Mouse (Mus musculus): ENCODE measurements around the gene Abcc1.

Gene Abcc1

DNA sequence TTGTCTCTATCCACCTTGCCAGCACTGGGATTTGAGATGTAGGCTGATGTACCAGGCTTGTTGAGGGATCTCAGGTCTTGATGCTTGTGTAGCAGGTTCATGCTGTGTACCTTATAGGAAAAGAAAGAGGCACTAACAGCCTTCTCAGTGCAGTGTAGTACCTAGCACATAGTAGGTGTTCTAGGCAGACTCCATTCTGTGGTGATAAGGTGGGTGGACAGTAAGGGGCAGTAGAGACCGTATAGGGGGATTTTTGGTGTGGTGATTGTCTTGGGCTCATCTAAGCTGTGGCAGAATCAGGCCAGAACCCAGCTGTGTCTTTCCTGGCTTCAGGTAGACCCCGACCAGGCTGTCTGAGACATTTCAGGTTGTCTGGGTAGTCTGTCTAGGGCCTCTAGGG lies 15.0 kb downstream of the Abcc1 start:
- DNase-seq (ENCODE audit: low spot score in 2 of 2) = no peak

DNA sequence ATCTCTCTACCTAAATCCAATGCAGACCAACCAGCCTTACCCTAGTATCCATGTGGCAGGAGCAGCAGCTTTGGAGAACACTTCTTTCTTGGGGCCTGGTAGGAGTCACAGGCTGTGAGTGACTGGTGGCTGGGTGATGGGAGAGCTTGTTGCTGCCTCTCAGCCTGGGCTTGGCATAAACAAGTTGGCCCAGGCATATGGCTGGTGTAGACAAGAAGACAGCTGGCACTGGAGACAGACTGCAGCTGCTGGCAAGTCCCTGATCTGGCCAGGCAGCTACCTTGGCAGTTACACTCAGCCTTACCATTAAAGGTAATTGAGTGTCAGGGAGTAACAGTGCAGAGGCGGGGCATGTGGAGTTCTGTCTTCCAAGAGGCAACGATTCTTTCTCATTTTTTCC lies 16.0 kb downstream of the Abcc1 start:
- DNase-seq (ENCODE audit: low spot score in 2 of 2) = no peak

DNA sequence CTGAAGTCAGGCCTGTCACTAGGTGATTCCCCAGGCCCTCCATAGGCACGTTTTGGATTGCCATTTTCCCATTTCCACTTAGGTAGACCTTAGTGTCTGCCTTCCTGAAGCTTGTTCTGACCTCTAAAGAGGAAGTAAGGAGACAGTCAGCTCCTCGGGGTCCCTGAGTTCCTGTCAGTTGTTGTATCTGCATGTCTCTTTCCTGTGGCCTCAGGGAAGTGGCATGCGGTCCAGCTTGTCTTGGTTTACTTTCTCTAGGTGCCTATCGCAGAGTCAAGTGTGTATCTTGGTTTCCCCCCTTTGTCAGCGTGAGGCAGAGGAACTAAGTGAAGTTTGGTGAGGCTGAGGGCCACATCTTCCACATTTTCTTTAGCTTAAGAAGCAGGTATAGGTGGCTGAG lies 17.3 kb downstream of the Abcc1 start:
- peak in 1 of 2 experiments; percentile 9 for DNase-seq (ENCODE audit: low spot score in 2 of 2)

DNA sequence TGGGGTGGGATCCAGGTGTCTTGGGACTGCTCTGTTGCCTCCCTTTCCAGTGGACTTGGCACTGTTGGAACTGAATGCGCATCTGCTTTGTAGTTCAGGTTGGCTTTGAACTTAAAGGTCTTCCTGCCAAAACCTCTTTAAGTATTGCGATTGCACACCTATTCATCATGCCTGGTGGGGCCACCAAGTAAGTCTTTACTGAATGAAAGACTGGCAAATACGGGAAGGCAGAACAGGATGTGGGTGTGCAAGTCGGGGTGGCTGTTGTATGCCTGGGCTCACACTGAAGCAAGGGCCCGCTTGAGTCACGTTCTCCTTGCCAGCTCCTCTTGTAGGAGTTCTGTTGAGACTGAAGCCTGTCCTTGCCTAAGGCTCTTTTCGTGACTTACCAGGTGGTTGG lies 18.5 kb downstream of the Abcc1 start:
- peak; percentile 27 to 45 for DNase-seq (ENCODE audit: low spot score in 2 of 2)

DNA sequence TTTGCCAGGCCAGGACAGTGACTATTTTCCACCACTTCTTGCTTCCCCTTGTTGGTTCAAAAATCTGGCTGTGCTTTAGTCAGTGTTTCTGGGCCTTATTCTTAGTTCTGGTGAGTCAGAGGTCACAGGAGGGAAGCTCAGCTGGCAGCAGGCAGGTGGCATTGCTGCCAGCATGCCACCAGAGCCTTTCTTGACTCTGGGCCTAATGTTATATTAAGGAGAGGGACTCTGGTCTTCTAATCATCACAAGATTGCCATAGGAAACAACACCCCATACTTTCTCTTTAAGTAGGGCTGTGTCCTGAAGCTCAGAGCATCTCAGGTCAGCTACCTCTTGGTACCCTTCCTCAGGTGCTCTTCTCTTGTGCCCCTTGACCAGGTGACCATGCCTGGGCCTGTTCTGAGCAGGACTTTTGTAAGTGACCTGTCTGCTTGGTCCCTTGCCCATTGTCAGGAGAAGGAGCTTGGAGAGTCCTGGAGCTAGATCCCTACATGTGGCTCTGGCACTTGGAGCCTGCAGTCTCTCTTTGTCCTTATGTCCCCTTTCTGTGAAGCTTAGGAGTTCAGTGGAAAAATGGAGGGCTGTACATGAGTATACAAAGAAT lies 19.8 kb downstream of the Abcc1 start:
- no peak for DNase-seq (ENCODE audit: low spot score in 2 of 2)

DNA sequence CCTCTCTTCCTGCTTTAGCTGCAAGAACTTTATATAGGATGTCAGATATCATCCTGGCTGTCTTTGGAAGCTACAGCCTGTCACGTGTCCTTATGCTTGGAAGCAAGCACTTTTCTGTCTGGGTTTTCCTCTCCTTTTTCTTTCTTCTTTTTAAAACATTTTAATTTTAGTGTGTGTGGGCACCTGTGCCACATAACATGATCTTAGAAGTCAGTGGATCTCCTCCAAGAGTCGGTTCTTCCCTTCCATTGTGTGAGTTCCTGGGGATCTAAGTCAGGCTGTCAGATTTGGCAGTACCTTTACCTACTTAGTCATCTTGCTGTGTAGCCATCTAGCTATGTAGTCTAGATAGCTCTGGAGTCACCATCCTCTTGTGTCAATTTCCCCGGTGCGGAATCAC lies 37.9 kb downstream of the Abcc1 start:
- DNase-seq (ENCODE audit: low spot score in 2 of 2) = no peak

DNA sequence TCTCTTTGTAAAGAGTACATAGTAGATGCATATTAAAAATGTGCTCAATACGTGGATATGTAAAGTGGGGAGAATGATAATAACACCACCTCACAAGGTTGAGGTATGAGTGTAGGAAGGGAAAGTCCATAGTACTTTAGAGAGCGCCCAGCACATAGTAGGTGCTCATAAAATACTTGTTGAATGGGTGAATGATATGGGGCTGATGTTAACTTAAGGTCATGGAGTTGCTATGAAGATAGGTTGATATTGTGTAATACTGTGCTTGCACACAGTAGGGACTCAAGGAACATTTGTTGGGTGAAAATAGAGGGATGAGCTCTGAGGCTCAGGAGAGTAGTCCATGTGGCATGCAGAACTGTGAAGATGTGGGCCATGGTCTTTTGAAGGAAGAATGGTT lies 42.1 kb downstream of the Abcc1 start:
- DNase-seq (ENCODE audit: low spot score in 2 of 2) = no peak

DNA sequence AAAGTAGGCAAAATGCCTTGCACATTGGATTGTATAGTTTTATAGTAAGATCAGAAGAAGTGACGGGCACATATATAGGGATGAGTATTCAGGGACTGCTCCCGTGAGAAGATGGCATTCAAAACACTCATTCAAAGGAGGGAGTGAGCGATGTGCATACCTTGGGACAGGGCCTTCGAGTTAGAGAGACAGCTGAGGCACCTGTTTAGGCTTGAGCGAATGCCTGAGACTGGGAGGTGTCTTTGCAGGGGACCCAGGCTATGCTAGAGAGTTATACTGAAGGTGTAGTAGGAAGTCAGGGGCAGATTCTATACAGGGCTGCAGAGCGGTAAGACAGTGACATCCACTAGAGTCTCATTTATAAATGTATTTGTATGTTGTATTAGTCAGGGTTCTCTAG lies 44.3 kb downstream of the Abcc1 start:
- DNase-seq (ENCODE audit: low spot score in 2 of 2) = no peak

DNA sequence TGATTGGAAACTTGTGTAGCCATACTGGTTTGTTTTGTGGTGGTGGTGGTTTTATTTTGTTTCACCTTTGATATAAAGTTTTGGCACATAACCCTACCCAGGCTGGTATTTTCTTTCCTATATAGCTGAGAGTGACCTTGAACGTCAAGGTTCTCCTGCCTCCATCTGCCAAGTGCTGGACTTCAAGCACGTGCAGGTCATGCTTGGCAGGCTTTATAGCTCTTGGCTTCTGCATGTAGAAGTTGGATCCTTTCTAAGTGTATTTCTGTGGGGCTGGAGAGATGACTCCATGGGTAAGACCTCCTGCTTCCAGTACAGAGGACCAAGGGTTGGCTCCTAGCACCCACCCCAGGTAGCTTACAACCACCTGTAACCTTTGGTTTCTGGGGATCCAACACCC lies 47.8 kb downstream of the Abcc1 start:
- DNase-seq (ENCODE audit: low spot score in 2 of 2) = no peak

DNA sequence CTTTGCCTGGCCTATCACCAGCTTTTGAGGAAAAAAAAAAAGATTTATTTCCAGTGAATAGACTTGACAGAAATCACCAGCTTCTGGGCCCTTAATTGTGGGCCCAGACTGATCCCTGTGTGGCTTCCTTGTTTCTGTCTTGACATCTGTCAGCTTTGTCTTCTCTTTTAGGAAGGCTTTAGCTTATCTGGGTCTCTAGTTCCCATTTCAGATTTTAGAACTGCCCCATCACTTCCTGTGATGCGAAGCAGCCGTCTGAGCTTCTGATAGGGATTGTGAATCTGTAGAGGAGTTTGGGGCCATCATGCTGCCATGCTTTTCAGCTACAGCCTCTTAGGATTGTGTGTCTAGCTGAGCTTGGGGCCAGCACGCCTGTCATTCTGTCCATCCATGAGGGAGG lies 48.4 kb downstream of the Abcc1 start:
- no peak for DNase-seq (ENCODE audit: low spot score in 2 of 2)

DNA sequence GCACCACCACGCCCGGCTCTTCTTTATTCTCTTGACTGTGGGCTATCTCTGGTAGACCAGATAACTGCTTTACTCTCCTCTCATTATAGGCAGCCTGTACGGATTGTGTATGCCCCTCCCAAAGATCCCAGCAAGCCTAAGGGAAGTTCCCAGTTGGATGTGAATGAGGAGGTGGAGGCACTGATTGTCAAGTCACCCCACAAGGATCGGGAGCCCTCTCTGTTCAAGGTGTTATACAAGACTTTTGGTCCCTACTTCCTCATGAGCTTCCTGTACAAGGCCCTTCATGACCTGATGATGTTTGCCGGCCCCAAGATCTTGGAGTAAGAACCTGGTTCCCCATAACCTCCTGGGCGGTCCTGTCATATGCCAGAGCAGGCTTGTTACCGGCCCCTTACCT lies 49.3 kb downstream of the Abcc1 start:
- DNase-seq (ENCODE audit: low spot score in 2 of 2) = no peak

DNA sequence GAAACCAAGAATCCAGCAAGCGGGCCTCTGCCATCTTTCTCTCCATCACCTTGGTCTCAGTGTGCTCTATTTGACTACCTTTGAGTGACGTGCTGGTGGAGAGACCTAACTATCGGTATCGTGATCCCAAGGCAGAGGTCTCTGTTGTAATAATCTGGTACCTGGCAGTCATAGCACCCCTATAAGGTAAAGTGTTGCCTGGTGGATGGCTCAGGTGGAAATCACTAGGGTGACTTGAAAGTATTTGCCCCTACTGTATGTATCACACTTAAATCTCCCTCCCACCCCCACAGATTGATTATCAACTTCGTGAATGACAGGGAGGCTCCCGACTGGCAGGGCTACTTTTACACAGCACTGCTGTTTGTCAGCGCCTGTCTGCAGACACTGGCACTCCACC lies 49.8 kb downstream of the Abcc1 start:
- DNase-seq (ENCODE audit: low spot score in 2 of 2) = no peak

DNA sequence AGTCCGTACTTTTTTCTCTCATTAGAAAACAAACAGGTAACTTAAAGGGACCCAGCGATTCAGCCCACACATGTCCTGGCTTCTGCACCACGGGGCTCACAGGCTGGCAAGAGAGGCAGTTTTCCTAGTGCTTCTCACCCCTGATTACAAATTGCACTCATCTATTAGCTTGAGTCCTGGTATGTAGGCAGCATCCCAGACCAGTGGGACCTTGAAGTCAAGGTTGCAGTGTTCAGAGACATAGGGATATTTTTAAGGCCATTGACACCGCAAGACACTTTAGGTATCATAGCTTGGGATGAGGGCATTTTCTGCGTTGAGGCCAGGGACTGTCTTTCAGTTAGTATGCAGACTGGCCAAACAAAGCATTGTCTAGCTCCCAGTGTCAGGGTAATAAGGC lies 51.2 kb downstream of the Abcc1 start:
- no peak for DNase-seq (ENCODE audit: low spot score in 2 of 2)

DNA sequence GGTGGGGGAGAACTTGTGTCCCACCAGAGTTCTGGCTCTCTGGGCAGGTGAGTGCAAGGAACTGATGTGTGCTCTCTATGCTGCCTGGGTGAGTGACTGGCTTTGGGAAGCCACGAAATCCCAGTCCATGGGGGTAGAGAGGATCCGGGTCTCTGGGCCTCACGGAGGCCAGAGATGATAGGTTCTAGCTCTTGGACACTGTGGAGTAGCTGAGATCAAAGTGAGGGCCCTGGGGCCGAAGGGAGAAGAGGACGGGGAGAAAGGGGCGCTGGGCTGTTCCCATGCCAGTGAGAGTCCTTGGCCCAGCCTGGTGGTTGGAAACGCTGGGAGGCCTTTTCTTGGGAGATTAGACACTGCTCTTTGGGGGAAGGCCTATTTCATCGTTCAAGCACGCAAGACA lies 53.8 kb downstream of the Abcc1 start:
- DNase-seq (ENCODE audit: low spot score in 2 of 2) = no peak

DNA sequence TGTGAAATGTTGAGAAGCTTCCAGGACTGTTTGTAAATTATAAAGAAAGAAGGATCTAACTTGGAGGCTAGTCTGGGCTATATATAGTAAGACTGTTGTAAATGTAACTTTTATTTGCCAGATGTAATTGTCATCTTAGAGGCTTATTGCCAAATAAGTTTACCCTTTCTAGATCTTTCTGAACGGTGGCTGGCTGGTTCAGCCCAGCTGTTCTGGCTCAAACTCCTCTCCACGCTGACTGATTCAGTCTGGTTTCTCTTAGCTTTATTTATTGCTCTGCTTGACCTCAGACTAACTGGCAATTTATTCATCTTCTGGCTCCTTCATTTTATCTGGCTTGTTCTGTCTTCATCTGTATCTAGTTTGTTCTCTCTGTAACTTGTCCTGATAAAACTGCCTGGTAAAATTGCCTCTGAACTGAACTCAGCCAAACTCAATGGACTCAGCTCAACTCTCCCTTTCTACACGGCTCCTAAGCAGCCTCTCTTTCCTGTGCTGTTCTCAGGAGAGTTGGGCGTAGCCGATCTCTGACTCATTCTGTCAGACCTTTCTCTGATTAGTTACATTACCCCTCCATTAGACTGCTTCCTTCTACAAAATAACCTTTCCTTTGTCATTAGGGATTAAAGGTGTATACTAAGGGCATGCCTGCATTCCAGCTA lies 55.7 kb downstream of the Abcc1 start:
- DNase-seq (ENCODE audit: low spot score in 2 of 2) = no peak

DNA sequence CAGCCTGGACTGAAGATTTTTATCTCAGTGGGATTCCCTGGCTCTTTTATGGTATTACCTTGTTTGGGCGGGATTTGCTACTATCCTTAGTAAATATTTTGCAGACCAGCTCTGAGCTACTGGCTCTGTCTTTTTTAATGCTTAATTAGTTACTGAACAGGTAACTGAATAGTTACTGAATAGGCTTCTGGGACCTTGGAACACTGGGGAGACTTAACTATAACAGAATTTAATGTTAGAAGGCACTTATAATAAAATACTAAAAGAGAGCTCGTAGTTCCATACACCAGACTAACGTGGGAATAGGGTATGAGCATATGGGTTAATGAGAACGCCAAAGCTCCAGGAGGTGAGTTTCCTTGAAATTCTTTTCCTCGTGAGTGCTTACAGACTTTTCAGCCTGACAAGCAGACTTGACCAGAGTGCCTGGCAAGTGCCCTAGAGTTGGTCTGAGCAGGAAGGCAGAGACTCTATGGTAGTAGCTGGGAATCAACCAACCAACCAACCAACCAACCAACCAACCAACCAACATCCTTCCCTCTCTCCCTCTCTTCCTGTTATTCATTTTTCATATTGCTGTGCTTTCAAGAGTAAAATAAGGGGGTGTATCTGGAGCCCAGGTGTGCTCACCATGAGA lies 59.3 kb downstream of the Abcc1 start:
- no peak for DNase-seq (ENCODE audit: low spot score in 2 of 2)

DNA sequence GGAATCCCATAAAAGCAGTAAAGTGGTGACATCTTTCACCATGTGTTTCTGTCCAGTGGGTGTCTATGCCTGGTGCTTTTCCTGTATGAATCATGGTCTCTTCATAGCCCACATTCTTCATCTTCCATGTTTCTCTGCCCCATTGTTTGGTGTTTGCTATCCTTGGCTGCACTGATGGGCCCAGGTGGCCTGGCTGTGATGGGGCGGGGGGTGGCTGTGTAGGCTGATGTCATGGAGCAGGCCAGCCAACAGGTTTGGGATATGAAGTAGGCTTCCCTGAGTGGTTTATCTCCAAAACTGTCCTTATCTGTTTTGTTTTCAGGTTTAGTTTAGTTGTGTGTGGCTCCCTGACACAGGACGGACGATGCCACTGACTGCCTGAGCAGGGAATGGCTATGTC lies 60.7 kb downstream of the Abcc1 start:
- no peak for DNase-seq (ENCODE audit: low spot score in 2 of 2)

DNA sequence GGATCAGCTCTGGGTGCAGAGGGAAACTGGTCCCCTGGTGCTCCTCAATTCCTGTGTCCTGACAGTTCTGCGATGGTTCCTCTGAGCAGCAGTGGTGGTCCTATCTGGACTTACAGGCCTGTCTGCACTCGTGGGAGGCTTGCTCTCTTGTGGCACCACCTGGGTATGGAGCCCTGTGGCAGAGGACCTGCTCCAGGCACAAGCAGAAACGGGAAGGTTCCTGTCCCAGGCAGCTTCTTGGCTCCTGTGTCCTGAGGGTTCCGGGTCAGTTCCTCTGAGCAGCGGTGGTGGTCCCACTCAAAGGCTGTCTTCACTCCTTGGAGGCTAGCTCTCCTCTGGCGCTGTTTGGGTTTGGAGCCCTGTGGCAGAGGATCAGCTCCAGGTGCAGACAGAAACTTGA lies 68.0 kb downstream of the Abcc1 start:
- no peak for DNase-seq (ENCODE audit: low spot score in 2 of 2)

DNA sequence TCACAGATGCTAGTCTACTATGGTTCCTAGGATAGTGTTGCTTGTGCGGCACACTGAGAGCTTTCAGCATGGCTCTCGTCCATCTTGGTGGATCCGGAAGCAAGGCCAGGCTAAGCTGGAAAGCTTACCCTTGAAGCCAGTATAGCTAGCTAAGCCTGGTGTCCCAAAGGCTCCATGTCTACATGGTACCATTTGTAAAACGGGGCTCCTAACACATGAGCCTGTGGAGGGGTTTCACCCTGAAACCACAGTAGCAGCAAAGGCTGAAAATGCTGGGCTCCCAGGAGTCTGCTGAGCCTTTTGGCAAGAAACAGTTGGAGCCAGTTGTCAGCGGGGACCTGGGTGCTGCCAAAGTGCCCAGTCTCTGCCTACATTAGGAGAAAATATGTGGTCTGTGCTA lies 71.6 kb downstream of the Abcc1 start:
- DNase-seq (ENCODE audit: low spot score in 2 of 2) = no peak

DNA sequence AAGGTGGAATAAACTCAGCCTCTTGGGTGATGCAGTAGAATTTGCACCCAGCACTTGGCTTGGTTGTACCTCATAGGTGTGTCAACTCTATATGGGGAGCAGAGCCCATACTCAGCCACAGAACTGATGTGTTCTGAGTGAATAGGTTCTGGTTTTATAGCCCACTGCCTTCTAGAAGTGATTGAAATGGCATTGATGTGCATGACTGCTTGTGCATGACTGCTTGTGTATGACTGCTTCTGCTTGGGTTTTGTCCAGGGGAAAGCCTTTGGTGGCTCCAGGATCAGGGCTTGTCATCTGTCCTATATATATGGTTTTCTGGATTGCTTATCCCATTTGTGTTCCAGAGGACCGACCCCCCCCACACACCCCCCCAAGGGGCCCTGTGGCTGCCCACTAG lies 74.2 kb downstream of the Abcc1 start:
- no peak for DNase-seq (ENCODE audit: low spot score in 2 of 2)

DNA sequence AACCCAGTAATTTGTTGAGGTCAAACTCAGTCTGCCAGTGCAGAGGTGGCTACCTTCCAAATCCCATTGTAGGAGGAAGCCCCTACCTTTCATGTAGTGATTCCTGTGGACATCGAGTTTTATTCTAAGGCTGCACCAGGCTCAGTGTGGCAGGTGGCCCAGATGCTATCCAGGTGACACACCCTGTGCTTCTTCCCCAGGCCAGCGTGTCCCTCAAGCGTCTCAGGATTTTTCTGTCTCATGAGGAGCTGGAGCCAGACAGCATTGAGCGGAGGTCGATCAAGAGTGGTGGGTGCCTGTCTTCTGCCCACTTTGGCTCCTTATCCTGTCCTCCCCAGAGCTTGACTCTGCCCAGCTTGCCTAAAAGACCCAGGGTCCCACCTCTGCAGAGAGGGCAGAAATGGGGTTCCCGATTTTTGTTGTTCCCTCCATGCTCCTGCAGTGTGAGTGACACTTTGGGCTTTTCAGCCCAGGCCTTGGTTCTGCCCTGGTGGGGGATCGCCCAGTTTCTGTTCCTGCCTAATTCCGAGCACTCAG lies 76.2 kb downstream of the Abcc1 start:
- DNase-seq (ENCODE audit: low spot score in 2 of 2) = no peak

DNA sequence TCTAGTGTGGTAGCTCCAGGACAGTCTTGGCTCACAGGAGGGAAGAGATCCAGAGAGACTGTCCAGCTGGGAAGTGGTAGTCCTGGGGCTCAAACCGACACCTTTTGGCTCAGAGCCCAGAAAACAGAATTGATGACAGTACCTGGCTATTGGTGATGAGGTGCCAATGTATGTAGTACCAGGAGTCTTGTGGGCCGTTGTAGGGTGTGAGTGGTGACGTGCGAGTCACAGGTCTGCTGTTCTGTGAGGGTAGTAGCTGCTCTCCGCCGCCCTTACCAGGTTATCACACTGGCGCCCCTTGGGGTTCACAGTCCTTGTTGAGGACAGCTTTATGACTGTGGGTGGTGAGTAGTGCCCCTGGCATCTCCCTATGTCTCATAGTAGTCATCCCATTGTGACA lies 77.2 kb downstream of the Abcc1 start:
- DNase-seq (ENCODE audit: low spot score in 2 of 2) = no peak

DNA sequence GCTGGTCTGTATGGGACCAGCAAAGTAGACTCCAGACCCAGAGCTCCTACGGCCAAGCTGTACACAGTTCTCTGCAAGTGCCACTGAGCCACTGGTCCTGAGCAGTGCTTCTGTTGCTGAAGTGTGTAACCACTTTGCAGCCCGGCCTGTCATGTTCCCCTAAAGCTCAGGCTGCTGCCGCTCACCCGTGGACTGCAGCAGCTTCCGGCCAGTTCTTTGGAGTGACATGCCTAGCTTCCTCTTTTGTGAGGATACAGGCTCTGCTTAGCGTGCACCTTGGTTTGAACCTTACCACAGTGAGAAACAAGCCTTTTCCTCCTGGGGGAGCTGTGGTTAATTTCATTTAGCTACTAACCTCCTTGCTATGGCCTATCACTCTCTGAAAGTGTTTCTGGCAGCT lies 77.7 kb downstream of the Abcc1 start:
- no peak for DNase-seq (ENCODE audit: low spot score in 2 of 2)
